Mouse (Mus musculus): ENCODE data around the gene Pou2f2. TPM values are rescaled to one million over a fixed set of nuclear protein-coding genes. Genes with fewer than 3 reads are reported as not detected.
A peak's percentile ranks its signal among the peaks of the same experiment; 100 is the strongest.

Gene Pou2f2
- polyA plus RNA-seq, 1 experiment from 2014 or later = 1.0 TPM

- peak; percentile 92 for ATAC-seq
- Histone ChIP-seq H3K36me3 (ENCODE audit: control insufficient read depth, insufficient read depth, low read length) (no peaks in the 10 kb centered on the region), H3K9ac (ENCODE audit: low read depth, low read length) (no peak overlapping the region), H3K4me3 (ENCODE audit: low read length) (no peak overlapping the region), H3K27ac (ENCODE audit: low read length) (no peak overlapping the region), H3K9me3 (ENCODE audit: control insufficient read depth, low read length) (no peaks in the 10 kb centered on the region), H3K4me2 (ENCODE audit: low read depth, low read length) (no peak overlapping the region), H3K27me3 (replicated peaks; ENCODE audit: control insufficient read depth, insufficient read depth, low read length) (no peaks in the 10 kb centered on the region), H3K4me1 (ENCODE audit: control insufficient read depth, insufficient read depth, low read length) (peaks cover 8% of the 10 kb centered on the region)
- 46% methylated on average over 10 of the region's 10 CpGs for WGBS
Observed at GRCm38 (mm10) chr7:25197384-25198018, 18.0 kb upstream of the Pou2f2 start.

- H3K27ac ChIP-seq (ENCODE audit: low read length) = no peak overlapping the region
- no peak overlapping the region for H3K4me2 ChIP-seq (ENCODE audit: low read depth, low read length)
- H3K9me3 ChIP-seq (ENCODE audit: control insufficient read depth, low read length) = no peaks in the 10 kb centered on the region
- no peak overlapping the region for H3K9ac ChIP-seq (ENCODE audit: low read depth, low read length)
- no peak for ATAC-seq
- H3K4me3 ChIP-seq (ENCODE audit: low read length) = no peak overlapping the region
- peaks cover 8% of the 10 kb centered on the region for H3K4me1 ChIP-seq (ENCODE audit: control insufficient read depth, insufficient read depth, low read length)
- H3K27me3 ChIP-seq (replicated peaks; ENCODE audit: control insufficient read depth, insufficient read depth, low read length) = no peaks in the 10 kb centered on the region
- 85% methylated on average over 9 of the region's 9 CpGs for WGBS
- H3K36me3 ChIP-seq (ENCODE audit: control insufficient read depth, insufficient read depth, low read length) = no peaks in the 10 kb centered on the region
Observed at GRCm38 (mm10) chr7:25196107-25196506, 16.6 kb upstream of the Pou2f2 start.

- peaks cover 8% of the 10 kb centered on the region for H3K4me1 ChIP-seq (ENCODE audit: control insufficient read depth, insufficient read depth, low read length)
- WGBS = 77% methylated on average over 3 of the region's 3 CpGs
- no peaks in the 10 kb centered on the region for H3K27me3 ChIP-seq (replicated peaks; ENCODE audit: control insufficient read depth, insufficient read depth, low read length)
- no peak overlapping the region for H3K27ac ChIP-seq (ENCODE audit: low read length)
- H3K9me3 ChIP-seq (ENCODE audit: control insufficient read depth, low read length) = no peaks in the 10 kb centered on the region
- no peak for ATAC-seq
- no peak overlapping the region for H3K4me3 ChIP-seq (ENCODE audit: low read length)
- no peak overlapping the region for H3K9ac ChIP-seq (ENCODE audit: low read depth, low read length)
- no peak overlapping the region for H3K4me2 ChIP-seq (ENCODE audit: low read depth, low read length)
- no peaks in the 10 kb centered on the region for H3K36me3 ChIP-seq (ENCODE audit: control insufficient read depth, insufficient read depth, low read length)
Observed at GRCm38 (mm10) chr7:25195148-25195547, 15.6 kb upstream of the Pou2f2 start.

GRCm38 (mm10) chr7:25192110-25192509 is 12.6 kb upstream of the Pou2f2 start:
- Histone ChIP-seq H3K36me3 (ENCODE audit: control insufficient read depth, insufficient read depth, low read length) (no peaks in the 10 kb centered on the region), H3K9me3 (ENCODE audit: control insufficient read depth, low read length) (no peaks in the 10 kb centered on the region), H3K4me2 (ENCODE audit: low read depth, low read length) (no peak overlapping the region), H3K9ac (ENCODE audit: low read depth, low read length) (no peak overlapping the region), H3K4me1 (ENCODE audit: control insufficient read depth, insufficient read depth, low read length) (no peaks in the 10 kb centered on the region), H3K27me3 (replicated peaks; ENCODE audit: control insufficient read depth, insufficient read depth, low read length) (no peaks in the 10 kb centered on the region), H3K27ac (ENCODE audit: low read length) (no peak overlapping the region), H3K4me3 (ENCODE audit: low read length) (no peak overlapping the region)
- no peak for ATAC-seq
- WGBS = 78% methylated on average over 8 of the region's 8 CpGs

- Histone ChIP-seq H3K27ac (ENCODE audit: low read length) (no peak overlapping the region), H3K4me3 (ENCODE audit: low read length) (no peak overlapping the region), H3K9me3 (ENCODE audit: control insufficient read depth, low read length) (no peaks in the 10 kb centered on the region), H3K27me3 (replicated peaks; ENCODE audit: control insufficient read depth, insufficient read depth, low read length) (no peaks in the 10 kb centered on the region), H3K4me1 (ENCODE audit: control insufficient read depth, insufficient read depth, low read length) (no peaks in the 10 kb centered on the region), H3K9ac (ENCODE audit: low read depth, low read length) (no peak overlapping the region), H3K36me3 (ENCODE audit: control insufficient read depth, insufficient read depth, low read length) (no peaks in the 10 kb centered on the region), H3K4me2 (ENCODE audit: low read depth, low read length) (no peak overlapping the region)
- WGBS = 81% methylated on average over 11 of the region's 11 CpGs
- ATAC-seq = no peak
Observed at GRCm38 (mm10) chr7:25190806-25191205, 11.3 kb upstream of the Pou2f2 start.

GRCm38 (mm10) chr7:25187662-25188650 is 8.4 kb upstream of the Pou2f2 start:
- WGBS = 26% methylated on average over 21 of the region's 21 CpGs

GRCm38 (mm10) chr7:25184091-25184490 is 4.6 kb upstream of the Pou2f2 start:
- H3K27me3 ChIP-seq (replicated peaks; ENCODE audit: control insufficient read depth, insufficient read depth, low read length) = peaks cover 41% of the 10 kb centered on the region
- WGBS = 75% methylated on average over 6 of the region's 6 CpGs

More at GRCm38 (mm10) chr7:25187662-25188650, 8.4 kb upstream of the Pou2f2 start:
- no peaks in the 10 kb centered on the region for H3K9me3 ChIP-seq (ENCODE audit: control insufficient read depth, low read length)
- no peak overlapping the region for H3K27ac ChIP-seq (ENCODE audit: low read length)
- no peaks in the 10 kb centered on the region for H3K36me3 ChIP-seq (ENCODE audit: control insufficient read depth, insufficient read depth, low read length)
- H3K4me1 ChIP-seq (ENCODE audit: control insufficient read depth, insufficient read depth, low read length) = no peaks in the 10 kb centered on the region
- H3K4me2 ChIP-seq (ENCODE audit: low read depth, low read length) = no peak overlapping the region
- H3K4me3 ChIP-seq (ENCODE audit: low read length) = no peak overlapping the region
- H3K27me3 ChIP-seq (replicated peaks; ENCODE audit: control insufficient read depth, insufficient read depth, low read length) = peaks cover 6% of the 10 kb centered on the region
- ATAC-seq = peak; percentile 81
- H3K9ac ChIP-seq (ENCODE audit: low read depth, low read length) = no peak overlapping the region

GRCm38 (mm10) chr7:25181814-25182213 is 2.3 kb upstream of the Pou2f2 start:
- H3K27ac ChIP-seq (ENCODE audit: low read length) = no peak overlapping the region
- H3K4me3 ChIP-seq (ENCODE audit: low read length) = no peak overlapping the region
- 7% methylated on average over 21 of the region's 21 CpGs for WGBS
- no peaks in the 10 kb centered on the region for H3K9me3 ChIP-seq (ENCODE audit: control insufficient read depth, low read length)
- H3K4me2 ChIP-seq (ENCODE audit: low read depth, low read length) = no peak overlapping the region
- no peak overlapping the region for H3K9ac ChIP-seq (ENCODE audit: low read depth, low read length)
- ATAC-seq = no peak
- no peaks in the 10 kb centered on the region for H3K36me3 ChIP-seq (ENCODE audit: control insufficient read depth, insufficient read depth, low read length)
- H3K4me1 ChIP-seq (ENCODE audit: control insufficient read depth, insufficient read depth, low read length) = peaks cover 7% of the 10 kb centered on the region; the same call in 1 of the 2 replicates
- peaks cover 61% of the 10 kb centered on the region for H3K27me3 ChIP-seq (replicated peaks; ENCODE audit: control insufficient read depth, insufficient read depth, low read length)

More at GRCm38 (mm10) chr7:25184091-25184490, 4.6 kb upstream of the Pou2f2 start:
- Histone ChIP-seq H3K27ac (ENCODE audit: low read length) (no peak overlapping the region), H3K4me2 (ENCODE audit: low read depth, low read length) (no peak overlapping the region), H3K9me3 (ENCODE audit: control insufficient read depth, low read length) (no peaks in the 10 kb centered on the region), H3K9ac (ENCODE audit: low read depth, low read length) (no peak overlapping the region), H3K36me3 (ENCODE audit: control insufficient read depth, insufficient read depth, low read length) (no peaks in the 10 kb centered on the region), H3K4me3 (ENCODE audit: low read length) (no peak overlapping the region), H3K4me1 (ENCODE audit: control insufficient read depth, insufficient read depth, low read length) (peaks cover 3% of the 10 kb centered on the region; the same call in 1 of the 2 replicates)
- no peak for ATAC-seq

- H3K4me2 ChIP-seq (ENCODE audit: low read depth, low read length) = no peak overlapping the region
- ATAC-seq = peak; percentile 41; the same call in 1 of the 2 replicates
Observed at GRCm38 (mm10) chr7:25181331-25181790, 1.8 kb upstream of the Pou2f2 start.

More at GRCm38 (mm10) chr7:25181331-25181790, 1.8 kb upstream of the Pou2f2 start:
- Histone ChIP-seq H3K9me3 (ENCODE audit: control insufficient read depth, low read length) (no peaks in the 10 kb centered on the region), H3K4me3 (ENCODE audit: low read length) (no peak overlapping the region), H3K36me3 (ENCODE audit: control insufficient read depth, insufficient read depth, low read length) (no peaks in the 10 kb centered on the region), H3K27me3 (replicated peaks; ENCODE audit: control insufficient read depth, insufficient read depth, low read length) (peaks cover 66% of the 10 kb centered on the region), H3K9ac (ENCODE audit: low read depth, low read length) (no peak overlapping the region), H3K27ac (ENCODE audit: low read length) (no peak overlapping the region), H3K4me1 (ENCODE audit: control insufficient read depth, insufficient read depth, low read length) (peaks cover 7% of the 10 kb centered on the region; the same call in 1 of the 2 replicates)
- under 1% methylated on average over 15 of the region's 15 CpGs for WGBS

Measured in intestine, embryonic 16.5 days (tissue).